Mouse (Mus musculus) limb, embryonic 13.5 days (tissue): Measurements from ENCODE around the gene Nrip1. TPM values are rescaled to one million over a fixed set of nuclear protein-coding genes. Genes with fewer than 3 reads are reported as not detected.
A peak's percentile ranks its signal among the peaks of the same experiment; 100 is the strongest.

Source experiments
- ATAC-seq: fragments of 200-750 bp; cut with Nextera tagmentation; 2 replicates; pipeline ENCODE4 v1.8.0; 2017; ENCODE audit warnings: low read depth, moderate number of reproducible peaks, moderate TSS enrichment; ENCODE audit not compliant: low FRiP score
- H3K27ac ChIP-seq: fragments of 300-500 bp; sonication (generic); 2 replicates; pipeline ENCODE4 v1.5.1; 2015; ENCODE audit warnings: inconsistent platforms, mild to moderate bottlenecking, moderate library complexity
- H3K27me3 ChIP-seq: fragments of 300-500 bp; sonication (generic); 2 replicates; pipeline ENCODE4 v1.6.1; 2015; ENCODE audit warnings: mild to moderate bottlenecking, inconsistent platforms
- H3K36me3 ChIP-seq: fragments of 300-500 bp; sonication (generic); 2 replicates; pipeline ENCODE4 v1.6.1; 2015; ENCODE audit warnings: inconsistent platforms, mild to moderate bottlenecking, moderate library complexity
- H3K4me1 ChIP-seq: fragments of 300-500 bp; sonication (generic); 2 replicates; pipeline ENCODE4 v1.6.1; 2015; ENCODE audit warnings: inconsistent platforms
- H3K4me2 ChIP-seq: fragments of 300-500 bp; sonication (generic); replicated peaks from 2 replicates; pipeline ENCODE4 v1.6.1; 2015; ENCODE audit warnings: inconsistent platforms, mild to moderate bottlenecking, moderate library complexity
- H3K4me3 ChIP-seq: fragments of 300-500 bp; sonication (generic); 2 replicates; pipeline ENCODE4 v1.5.1; 2015; ENCODE audit warnings: moderate library complexity, mild to moderate bottlenecking, inconsistent platforms
- H3K9ac ChIP-seq: fragments of 300-500 bp; sonication (generic); 2 replicates; pipeline ENCODE4 v1.6.1; 2015; ENCODE audit warnings: mild to moderate bottlenecking, inconsistent platforms
- H3K9me3 ChIP-seq: fragments of 300-500 bp; sonication (generic); 2 replicates; pipeline ENCODE4 v1.6.1; 2016; ENCODE audit warnings: inconsistent platforms
- WGBS: fragments of 180-500 bp; shearing (Covaris S2); methylation state at CpG from one replicate; pipeline ENCODE4 v1.1.7; 2015; 5-methylcytosine and 5-hydroxymethylcytosine counted together
- polyA plus RNA-seq: library from polyadenylated mRNA; unstranded; fragments of >200 nt; fragmentation: Nextera tagmentation; extraction: Ambion mirVana; gene quantifications from 2 replicates; pipeline ENCODE4 v1.2.1, GENCODE M21; 2015

Nrip1 gene
- polyA plus RNA-seq, 1 experiment from 2014 or later, result 39.4 TPM

GRCm38 (mm10) chr16:76339256-76339655 is 34.4 kb downstream of the Nrip1 start:
- peaks cover 5% of the 10 kb centered on the region; the same call in 1 of the 2 replicates for H3K9me3 ChIP-seq
- H3K4me2 ChIP-seq, result no peak overlapping the region
- no peak for ATAC-seq
- WGBS, result 84% methylated on average over 10 of the region's 10 CpGs
- no peak overlapping the region for H3K27ac ChIP-seq
- H3K9ac ChIP-seq, result no peak overlapping the region
- peaks cover 10% of the 10 kb centered on the region for H3K36me3 ChIP-seq
- no peaks in the 10 kb centered on the region for H3K27me3 ChIP-seq
- H3K4me1 ChIP-seq, result no peaks in the 10 kb centered on the region; the same call in 1 of the 2 replicates
- no peak overlapping the region for H3K4me3 ChIP-seq

- Histone ChIP-seq H3K4me2 (no peak overlapping the region), H3K27me3 (no peaks in the 10 kb centered on the region), H3K4me3 (no peak overlapping the region), H3K9me3 (no peaks in the 10 kb centered on the region), H3K9ac (no peak overlapping the region), H3K4me1 (peaks cover 6% of the 10 kb centered on the region), H3K27ac (no peak overlapping the region), H3K36me3 (peaks cover 4% of the 10 kb centered on the region; the same call in 1 of the 2 replicates)
- no peak for ATAC-seq
- 89% methylated on average over 7 of the region's 7 CpGs for WGBS
Observed at GRCm38 (mm10) chr16:76337351-76337750, 36.3 kb downstream of the Nrip1 start.

- Histone ChIP-seq H3K27ac (no peak overlapping the region), H3K9ac (no peak overlapping the region), H3K27me3 (no peaks in the 10 kb centered on the region), H3K9me3 (no peaks in the 10 kb centered on the region), H3K36me3 (peaks cover 4% of the 10 kb centered on the region; the same call in 1 of the 2 replicates), H3K4me3 (no peak overlapping the region), H3K4me2 (no peak overlapping the region), H3K4me1 (peaks cover 9% of the 10 kb centered on the region)
- no peak for ATAC-seq
- WGBS, result 91% methylated on average over 11 of the region's 11 CpGs
Observed at GRCm38 (mm10) chr16:76336932-76337331, 36.7 kb downstream of the Nrip1 start.

- no peaks in the 10 kb centered on the region for H3K27me3 ChIP-seq
- 91% methylated on average over 6 of the region's 6 CpGs for WGBS
- no peak overlapping the region for H3K4me2 ChIP-seq
- H3K36me3 ChIP-seq, result peaks cover 4% of the 10 kb centered on the region; the same call in 1 of the 2 replicates
- no peak for ATAC-seq
- H3K9ac ChIP-seq, result no peak overlapping the region
- H3K4me3 ChIP-seq, result no peak overlapping the region
- no peaks in the 10 kb centered on the region for H3K9me3 ChIP-seq
- H3K27ac ChIP-seq, result no peak overlapping the region
- peaks cover 9% of the 10 kb centered on the region for H3K4me1 ChIP-seq
Observed at GRCm38 (mm10) chr16:76335913-76336312, 37.7 kb downstream of the Nrip1 start.

GRCm38 (mm10) chr16:76332127-76332526 is 41.5 kb downstream of the Nrip1 start:
- 45% methylated on average over 7 of the region's 7 CpGs for WGBS
- ATAC-seq, result no peak

GRCm38 (mm10) chr16:76331231-76331630 is 42.4 kb downstream of the Nrip1 start:
- H3K27me3 ChIP-seq, result no peaks in the 10 kb centered on the region
- no peaks in the 10 kb centered on the region for H3K36me3 ChIP-seq
- H3K4me2 ChIP-seq, result no peak overlapping the region
- WGBS, result 92% methylated on average over 7 of the region's 7 CpGs
- H3K9ac ChIP-seq, result no peak overlapping the region
- no peak overlapping the region for H3K4me3 ChIP-seq
- H3K27ac ChIP-seq, result no peak overlapping the region
- no peaks in the 10 kb centered on the region for H3K9me3 ChIP-seq
- ATAC-seq, result no peak
- H3K4me1 ChIP-seq, result peaks cover 9% of the 10 kb centered on the region; the same call in 1 of the 2 replicates

More at GRCm38 (mm10) chr16:76332127-76332526, 41.5 kb downstream of the Nrip1 start:
- H3K4me3 ChIP-seq, result no peak overlapping the region
- no peak overlapping the region for H3K9ac ChIP-seq
- peaks cover 3% of the 10 kb centered on the region; the same call in 1 of the 2 replicates for H3K36me3 ChIP-seq
- no peak overlapping the region for H3K4me2 ChIP-seq
- no peaks in the 10 kb centered on the region for H3K27me3 ChIP-seq
- no peaks in the 10 kb centered on the region for H3K9me3 ChIP-seq
- peaks cover 9% of the 10 kb centered on the region; the same call in 1 of the 2 replicates for H3K4me1 ChIP-seq
- H3K27ac ChIP-seq, result no peak overlapping the region

DNA sequence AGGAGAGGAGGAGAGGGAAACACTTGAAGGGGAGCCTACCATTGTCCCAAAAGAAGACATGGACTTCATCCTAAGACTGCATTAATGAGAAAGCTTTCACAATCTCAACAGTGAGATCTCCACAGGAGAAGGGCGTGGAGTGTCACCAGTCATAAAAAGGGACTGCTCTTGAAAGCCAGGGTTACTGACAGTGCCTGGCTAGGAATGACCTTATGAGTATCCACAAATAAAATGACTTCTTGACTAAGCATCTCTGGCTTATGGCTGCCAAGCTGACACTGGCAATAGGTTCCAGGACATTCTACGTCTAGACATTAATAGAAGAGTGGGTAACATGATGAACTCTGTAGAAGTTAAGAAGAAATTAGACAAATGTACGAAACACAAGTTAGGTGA is 48.3 kb downstream of the Nrip1 start:
- no peaks in the 10 kb centered on the region for H3K27me3 ChIP-seq
- peaks cover 12% of the 10 kb centered on the region for H3K4me1 ChIP-seq
- no peak for ATAC-seq
- H3K9me3 ChIP-seq, result no peaks in the 10 kb centered on the region
- no peaks in the 10 kb centered on the region; the same call in 1 of the 2 replicates for H3K36me3 ChIP-seq
- H3K9ac ChIP-seq, result no peak overlapping the region
- no peak overlapping the region for H3K4me2 ChIP-seq
- H3K27ac ChIP-seq, result no peak overlapping the region
- H3K4me3 ChIP-seq, result no peak overlapping the region
- 92% methylated on average over 3 of the region's 3 CpGs for WGBS

DNA sequence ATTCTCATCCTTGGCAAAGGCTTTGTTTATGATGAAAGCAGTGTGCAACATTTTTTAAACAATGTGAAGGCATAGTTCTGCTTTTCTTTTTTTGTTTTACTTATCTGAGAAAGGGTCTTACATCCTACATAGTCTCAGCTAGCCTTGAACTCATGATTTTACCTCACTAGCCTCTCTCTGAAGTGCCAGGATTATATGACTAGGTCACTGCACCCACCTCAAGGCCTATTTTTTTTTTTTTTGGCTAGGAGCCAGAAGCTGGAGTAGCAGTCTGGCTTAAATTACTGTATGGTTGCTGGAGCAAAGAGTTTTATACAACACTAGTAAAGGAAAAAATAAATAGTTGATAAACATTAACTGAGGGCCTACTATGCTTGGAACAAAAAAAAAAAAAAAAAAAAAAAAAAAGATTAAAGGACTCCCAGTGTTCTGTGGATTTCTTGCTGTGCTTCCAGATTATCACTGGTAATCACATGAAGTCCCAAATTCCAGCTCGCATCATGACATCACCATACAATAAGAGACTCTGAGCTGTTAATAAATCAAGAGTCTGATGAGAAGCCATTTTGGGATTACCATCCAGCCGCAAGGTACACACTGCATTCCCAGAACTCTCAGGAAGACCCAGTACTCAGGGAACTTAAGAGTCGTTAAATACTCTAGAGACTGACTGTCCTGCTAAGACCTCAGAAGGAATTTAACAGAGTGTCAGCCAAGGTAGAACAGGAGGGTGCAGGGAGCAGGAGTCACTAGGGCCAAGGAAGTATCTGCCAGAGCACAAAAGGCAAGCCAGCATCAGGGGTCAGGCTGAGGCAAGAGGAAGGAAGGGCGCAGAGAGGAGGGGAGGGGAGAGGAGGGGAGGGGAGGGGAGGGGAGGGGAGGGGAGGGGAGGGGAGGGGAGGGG is 49.0 kb downstream of the Nrip1 start:
- no peak overlapping the region for H3K4me2 ChIP-seq
- H3K36me3 ChIP-seq, result no peaks in the 10 kb centered on the region; the same call in 1 of the 2 replicates
- 77% methylated on average over 3 of the region's 4 CpGs for WGBS
- no peaks in the 10 kb centered on the region for H3K9me3 ChIP-seq
- H3K27me3 ChIP-seq, result no peaks in the 10 kb centered on the region
- H3K9ac ChIP-seq, result no peak overlapping the region
- no peak overlapping the region for H3K27ac ChIP-seq
- peaks cover 18% of the 10 kb centered on the region for H3K4me1 ChIP-seq
- H3K4me3 ChIP-seq, result no peak overlapping the region
- no peak for ATAC-seq

- ATAC-seq, result peak; percentile 25; the same call in 1 of the 2 replicates
- H3K4me2 ChIP-seq, result no peak overlapping the region
- WGBS, result 82% methylated on average over 4 of the region's 4 CpGs
- no peak overlapping the region for H3K9ac ChIP-seq
- no peaks in the 10 kb centered on the region; the same call in 1 of the 2 replicates for H3K36me3 ChIP-seq
- peaks cover 24% of the 10 kb centered on the region for H3K4me1 ChIP-seq
- no peak overlapping the region for H3K27ac ChIP-seq
- no peaks in the 10 kb centered on the region for H3K9me3 ChIP-seq
- no peak overlapping the region for H3K4me3 ChIP-seq
- H3K27me3 ChIP-seq, result no peaks in the 10 kb centered on the region
Observed at GRCm38 (mm10) chr16:76323594-76324307, 49.9 kb downstream of the Nrip1 start.

DNA sequence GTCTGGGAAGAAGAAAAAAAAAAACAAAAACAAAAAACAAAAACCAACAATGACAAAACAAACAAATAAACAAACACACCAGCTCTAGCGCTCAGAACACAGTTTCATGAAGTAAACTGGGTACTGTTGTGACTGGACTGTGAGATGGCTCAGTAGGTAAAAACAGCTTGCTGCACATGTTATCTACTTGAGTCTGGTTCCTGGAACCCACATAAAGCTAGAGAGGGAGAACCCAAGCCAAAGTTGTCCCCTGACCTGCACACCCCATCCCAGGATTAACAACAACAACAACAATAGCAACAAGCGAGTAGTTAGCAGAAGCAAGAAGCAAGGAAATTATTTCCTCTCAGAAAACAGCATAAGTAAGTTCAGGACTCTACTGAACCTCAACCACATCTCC is 50.5 kb downstream of the Nrip1 start:
- 95% methylated on average over 2 of the region's 2 CpGs for WGBS
- no peak overlapping the region for H3K9ac ChIP-seq
- no peak overlapping the region for H3K4me2 ChIP-seq
- no peaks in the 10 kb centered on the region for H3K9me3 ChIP-seq
- ATAC-seq, result no peak
- H3K36me3 ChIP-seq, result no peaks in the 10 kb centered on the region; the same call in 1 of the 2 replicates
- no peaks in the 10 kb centered on the region for H3K27me3 ChIP-seq
- H3K27ac ChIP-seq, result no peak overlapping the region
- no peak overlapping the region for H3K4me3 ChIP-seq
- H3K4me1 ChIP-seq, result peaks cover 24% of the 10 kb centered on the region

- Histone ChIP-seq H3K36me3 (no peaks in the 10 kb centered on the region; the same call in 1 of the 2 replicates), H3K9me3 (no peaks in the 10 kb centered on the region), H3K4me2 (0 out of 2 replicates have a peak overlapping the region, but pooled peaks have one; percentile 1), H3K4me3 (no peak overlapping the region), H3K4me1 (peaks cover 24% of the 10 kb centered on the region), H3K9ac (no peak overlapping the region), H3K27me3 (no peaks in the 10 kb centered on the region), H3K27ac (no peak overlapping the region)
- no peak for ATAC-seq
- WGBS, result 12% methylated on average over 11 of the region's 11 CpGs
Observed at GRCm38 (mm10) chr16:76321527-76322165, 52.0 kb downstream of the Nrip1 start.

DNA sequence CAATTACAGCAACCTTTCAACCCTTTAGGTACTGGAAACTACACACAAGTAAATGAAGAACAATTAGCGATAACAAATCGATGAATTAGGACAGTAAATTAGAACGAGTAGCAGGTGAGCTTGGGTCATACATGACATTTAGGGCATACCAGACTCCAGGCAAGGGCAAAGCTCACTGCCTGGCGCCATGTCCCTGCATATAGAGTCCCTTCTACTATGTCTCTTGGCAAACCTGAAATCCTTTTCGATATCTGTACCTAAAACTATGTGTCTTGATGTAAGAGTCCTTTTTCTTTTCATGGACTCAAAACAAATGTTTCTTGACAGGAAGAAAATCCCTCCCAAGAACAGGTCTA is 53.5 kb downstream of the Nrip1 start:
- 37% methylated on average over 5 of the region's 5 CpGs for WGBS
- Histone ChIP-seq H3K27me3 (no peaks in the 10 kb centered on the region), H3K9ac (no peak overlapping the region), H3K36me3 (no peaks in the 10 kb centered on the region), H3K9me3 (no peaks in the 10 kb centered on the region), H3K4me2 (no peak overlapping the region), H3K4me3 (no peak overlapping the region), H3K27ac (no peak overlapping the region), H3K4me1 (peaks cover 24% of the 10 kb centered on the region)
- ATAC-seq, result no peak
